Mouse (Mus musculus) bone marrow macrophage, adult 2 months (primary cell): Measurements from ENCODE around the gene Ube2d3.

Experiments used
- CTCF ChIP-seq: IDR thresholded peaks from 2 replicates; pipeline ENCODE4 v1.5.1; 2012; ENCODE audit warnings: low read depth, mild to moderate bottlenecking, low read length, moderate library complexity
- POLR2A ChIP-seq: IDR thresholded peaks from 2 replicates; pipeline ENCODE4 v1.6.1; 2012; ENCODE audit warnings: mild to moderate bottlenecking, low read depth, low read length, borderline replicate concordance

DNA sequence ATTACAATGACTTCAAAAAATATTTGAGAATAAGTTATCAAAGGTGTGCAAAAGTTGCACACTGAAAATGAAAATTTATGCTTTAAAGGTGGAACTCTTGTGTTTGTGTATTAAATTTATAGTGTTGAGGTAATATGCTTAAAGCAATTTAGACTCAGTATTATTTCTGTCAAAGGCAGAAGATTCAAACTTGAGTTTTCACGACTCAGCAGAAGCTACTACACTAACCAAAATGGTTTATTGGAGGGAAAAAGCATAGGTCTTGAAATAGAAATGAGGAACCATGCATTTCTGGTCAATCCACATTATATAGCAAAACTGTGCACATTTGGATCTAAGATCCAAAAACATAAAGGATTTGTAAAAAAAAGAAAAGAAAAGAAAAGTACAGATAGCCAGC lies 32.9 kb downstream of the Ube2d3 start:
- TF ChIP-seq CTCF (no peak), POLR2A (no peak)
